Comparison of ENCODE assay signal across 9 mouse cellular contexts in genomic region chr1:181417937-181418523, GRCm38 (mm10).
DNase-seq lines count a peak whose midpoint lies in the region; TF ChIP-seq lines count a peak whose summit lies in the region.
"Had no signal": no experiment of that assay in that cellular context is flagged by ENCODE, and none has a peak within 500 bp of the region (broad histone marks: within the 10 kb centered on the region; RNA-seq: fewer than 3 reads in every experiment).

No protein-coding gene starts in this region.

- DNase-seq in adrenal gland, postnatal 14 days, result peak; percentile 44
- DNase-seq in adrenal gland, adult 8-10 months, result no peak
- DNase-seq in 3T3-L1 (ENCODE audit: low read depth, low spot score), result peak; percentile 93
- peak; percentile 67 to 73 for DNase-seq in heart, postnatal 10 days
- DNase-seq in lung, postnatal 10 days, result peak; percentile 77
- DNase-seq in spleen, adult 12 weeks (ENCODE audit: low spot score), result no peak
- no peak for DNase-seq in layer of hippocampus, adult 18-20 months (ENCODE audit: low spot score in 2 of 2)
- no peak for DNase-seq in thymus, adult 2 months

- WGBS in thymus, adult 2 months, result 93% methylated on average over 6 of the region's 6 CpGs

- TF ChIP-seq POLR2A in thymus, adult 2 months (IDR thresholded peaks at IDR 0.05; ENCODE audit: control insufficient read depth, extremely low read depth, insufficient read depth, low read length, poor library complexity), result no peak

- H3K27ac ChIP-seq in thymus, adult 2 months (ENCODE audit: control insufficient read depth, insufficient read depth, low read length), result no peak overlapping the region
- H3K27ac ChIP-seq: limb, embryonic 13.5 days had no signal

- no peaks in the 10 kb centered on the region for H3K27me3 ChIP-seq in thymus, adult 2 months (ENCODE audit: control insufficient read depth, insufficient read depth, low read length)
- H3K27me3 ChIP-seq: limb, embryonic 13.5 days had no signal

- no peak for TF ChIP-seq CTCF in thymus, adult 2 months (IDR thresholded peaks at IDR 0.05; ENCODE audit: borderline replicate concordance, control insufficient read depth, extremely low read depth, insufficient read depth, low read length, poor library complexity)

- no peaks in the 10 kb centered on the region for H3K4me1 ChIP-seq in thymus, adult 2 months (replicated peaks; ENCODE audit: control insufficient read depth, insufficient read depth, low read length)

- no peak overlapping the region for H3K4me3 ChIP-seq in thymus, adult 2 months (ENCODE audit: control insufficient read depth, insufficient read depth, low read length)
- H3K4me3 ChIP-seq: limb, embryonic 13.5 days had no signal

- intact Hi-C loops in heart, postnatal 10 days (cut with DNase I), result no loop called here

- H3K36me3 ChIP-seq in thymus, adult 2 months (ENCODE audit: control insufficient read depth, insufficient read depth, low read length), result no peaks in the 10 kb centered on the region
- H3K36me3 ChIP-seq: limb, embryonic 13.5 days had no signal

Comparison
In these comparisons a context has a peak if more than half of its experiments do, and no peak if none do; other contexts are left out.
1. DNase-seq: peak in adrenal gland, postnatal 14 days (single experiment), 3T3-L1 (single experiment), heart, postnatal 10 days (2 of 2) and lung, postnatal 10 days (single experiment); none in adrenal gland, adult 8-10 months (single experiment), spleen, adult 12 weeks (single experiment), layer of hippocampus, adult 18-20 months (0 of 2) and thymus, adult 2 months (single experiment).